Mouse (Mus musculus): ENCODE results near the gene Mdm1. TPM values are rescaled to one million over a fixed set of nuclear protein-coding genes. Genes with fewer than 3 reads are reported as not detected.
A peak's percentile ranks its signal among the peaks of the same experiment; 100 is the strongest.

Mdm1 gene
- 61.8 and 67.1 TPM in 2 replicates for polyA plus RNA-seq (2014; fragmentation: Nextera tagmentation; extraction: Ambion mirVana)

GRCm38 (mm10) chr10:118141018-118141883 lies at the start of gene Mdm1:
Mdm1 (plus strand) TSS chr10:118141811.
- ATAC-seq (replicated peaks; ENCODE audit: low FRiP score), result peak; percentile 100
- WGBS, result 6% methylated on average over 46 of the region's 47 CpGs
- Histone ChIP-seq H3K36me3 (ENCODE audit: control insufficient read depth, insufficient read depth, low read length) (no peaks in the 10 kb centered on the region; the same call in 1 of the 2 replicates), H3K4me1 (replicated peaks; ENCODE audit: control insufficient read depth, insufficient read depth, low read length) (no peaks in the 10 kb centered on the region; the same call in 1 of the 2 replicates), H3K27me3 (ENCODE audit: control insufficient read depth, insufficient read depth, low read length) (no peaks in the 10 kb centered on the region), H3K9me3 (ENCODE audit: control insufficient read depth, low read length) (no peaks in the 10 kb centered on the region), H3K9ac (ENCODE audit: low read length) (peak within 1 kb of the TSS; percentile 70), H3K4me2 (ENCODE audit: low read depth, low read length, severe bottlenecking) (peak within 1 kb of the TSS; percentile 62), H3K4me3 (ENCODE audit: low read depth, low read length) (peak within 1 kb of the TSS; percentile 80), H3K27ac (ENCODE audit: low read depth, low read length) (peak within 1 kb of the TSS; percentile 70)
- peak; percentile 99 for DNase-seq (ENCODE audit: low spot score)

DNA sequence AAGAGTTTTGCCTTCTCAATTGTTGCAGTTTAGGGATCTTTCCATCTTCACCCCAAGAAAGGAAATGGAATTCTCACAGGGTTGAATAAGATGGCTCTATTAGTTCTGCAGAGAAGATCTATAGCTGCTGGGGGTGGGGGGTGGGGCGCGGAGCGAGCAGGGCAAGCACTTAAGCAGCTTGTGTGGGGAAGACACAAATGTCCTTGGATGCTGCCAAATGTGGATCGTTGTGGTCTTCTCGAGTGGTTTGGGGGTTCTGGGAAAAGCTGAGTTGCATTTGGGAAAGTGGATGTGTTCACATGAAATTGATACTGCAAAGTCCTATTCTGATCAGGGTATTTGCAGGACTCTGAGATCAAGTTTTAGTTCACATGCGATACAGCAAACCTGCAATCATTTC lies 48.9 kb upstream of the Mdm1 start:
- no peak for ATAC-seq (replicated peaks; ENCODE audit: low FRiP score)
- Histone ChIP-seq H3K27me3 (ENCODE audit: control insufficient read depth, insufficient read depth, low read length) (no peaks in the 10 kb centered on the region), H3K9me3 (ENCODE audit: control insufficient read depth, low read length) (no peaks in the 10 kb centered on the region), H3K27ac (ENCODE audit: low read depth, low read length) (no peak overlapping the region), H3K9ac (ENCODE audit: low read length) (no peak overlapping the region), H3K36me3 (ENCODE audit: control insufficient read depth, insufficient read depth, low read length) (no peaks in the 10 kb centered on the region), H3K4me1 (replicated peaks; ENCODE audit: control insufficient read depth, insufficient read depth, low read length) (peaks cover 3% of the 10 kb centered on the region; the same call in 1 of the 2 replicates), H3K4me2 (ENCODE audit: low read depth, low read length, severe bottlenecking) (no peak overlapping the region), H3K4me3 (ENCODE audit: low read depth, low read length) (no peak overlapping the region)
- no peak for DNase-seq (ENCODE audit: low spot score)
- 90% methylated on average over 6 of the region's 6 CpGs for WGBS

DNA sequence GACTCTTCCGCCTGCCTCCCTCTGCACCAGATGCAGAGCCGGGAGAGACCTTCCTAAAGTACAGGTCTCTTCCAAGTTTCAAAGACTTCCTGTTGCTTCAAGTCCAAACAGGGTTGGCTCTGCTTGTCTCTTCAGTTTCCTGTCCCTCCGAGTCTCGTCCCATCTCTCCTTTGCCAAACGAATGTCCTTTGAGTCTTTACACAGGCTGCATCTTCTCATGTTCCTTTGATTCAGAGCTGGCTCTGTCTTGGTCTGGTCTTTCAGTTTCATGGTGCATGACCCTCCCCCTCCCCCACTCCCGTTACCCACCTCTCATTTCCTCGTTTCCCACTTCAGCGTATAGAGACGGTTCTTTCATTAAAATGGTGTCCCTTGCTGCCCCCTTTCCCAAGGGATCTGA lies 47.9 kb upstream of the Mdm1 start:
- H3K4me2 ChIP-seq (ENCODE audit: low read depth, low read length, severe bottlenecking), result no peak overlapping the region
- 74% methylated on average over 9 of the region's 9 CpGs for whole genome bisulfite sequencing
- no peaks in the 10 kb centered on the region for H3K36me3 ChIP-seq (ENCODE audit: control insufficient read depth, insufficient read depth, low read length)
- H3K4me3 ChIP-seq (ENCODE audit: low read depth, low read length), result no peak overlapping the region
- H3K27ac ChIP-seq (ENCODE audit: low read depth, low read length), result no peak overlapping the region
- no peaks in the 10 kb centered on the region for H3K27me3 ChIP-seq (ENCODE audit: control insufficient read depth, insufficient read depth, low read length)
- DNase-seq (ENCODE audit: low spot score) (no peak), ATAC-seq (replicated peaks; ENCODE audit: low FRiP score) (no peak)
- no peaks in the 10 kb centered on the region for H3K4me1 ChIP-seq (replicated peaks; ENCODE audit: control insufficient read depth, insufficient read depth, low read length)
- H3K9ac ChIP-seq (ENCODE audit: low read length), result no peak overlapping the region
- H3K9me3 ChIP-seq (ENCODE audit: control insufficient read depth, low read length), result no peaks in the 10 kb centered on the region

DNA sequence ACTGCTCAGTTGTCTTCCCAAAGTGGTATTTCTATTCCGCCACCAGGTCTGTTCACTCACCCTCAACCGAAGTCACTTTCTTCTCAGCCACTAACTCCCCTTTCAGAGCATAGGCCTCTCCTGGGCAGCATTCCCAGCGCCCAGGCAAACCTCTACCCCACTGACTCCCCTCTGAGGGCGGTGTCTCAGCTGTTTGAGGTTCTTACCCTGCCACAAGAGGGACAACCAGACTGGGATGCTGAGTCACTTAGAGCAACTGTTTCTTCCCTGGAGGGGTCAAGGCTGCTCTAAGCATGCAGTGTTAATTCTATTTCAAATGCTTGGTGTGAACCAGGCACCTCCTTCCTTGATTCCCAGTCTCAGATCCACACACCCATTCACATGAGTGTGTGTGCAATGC lies 46.8 kb upstream of the Mdm1 start:
- Histone ChIP-seq H3K4me3 (ENCODE audit: low read depth, low read length) (no peak overlapping the region), H3K4me1 (replicated peaks; ENCODE audit: control insufficient read depth, insufficient read depth, low read length) (no peaks in the 10 kb centered on the region), H3K9me3 (ENCODE audit: control insufficient read depth, low read length) (no peaks in the 10 kb centered on the region), H3K9ac (ENCODE audit: low read length) (no peak overlapping the region), H3K27ac (ENCODE audit: low read depth, low read length) (no peak overlapping the region), H3K4me2 (ENCODE audit: low read depth, low read length, severe bottlenecking) (no peak overlapping the region), H3K27me3 (ENCODE audit: control insufficient read depth, insufficient read depth, low read length) (no peaks in the 10 kb centered on the region), H3K36me3 (ENCODE audit: control insufficient read depth, insufficient read depth, low read length) (no peaks in the 10 kb centered on the region)
- ATAC-seq (replicated peaks; ENCODE audit: low FRiP score) (no peak), DNase-seq (ENCODE audit: low spot score) (peak; percentile 9)
- WGBS, result 88% methylated on average over 4 of the region's 4 CpGs

GRCm38 (mm10) chr10:118096223-118096622 lies 45.4 kb upstream of the Mdm1 start:
- DNase-seq (ENCODE audit: low spot score) (no peak), ATAC-seq (replicated peaks; ENCODE audit: low FRiP score) (no peak)
- Histone ChIP-seq H3K4me1 (replicated peaks; ENCODE audit: control insufficient read depth, insufficient read depth, low read length) (no peaks in the 10 kb centered on the region), H3K9me3 (ENCODE audit: control insufficient read depth, low read length) (no peaks in the 10 kb centered on the region), H3K27me3 (ENCODE audit: control insufficient read depth, insufficient read depth, low read length) (no peaks in the 10 kb centered on the region; the same call in 1 of the 2 replicates), H3K4me2 (ENCODE audit: low read depth, low read length, severe bottlenecking) (no peak overlapping the region), H3K36me3 (ENCODE audit: control insufficient read depth, insufficient read depth, low read length) (no peaks in the 10 kb centered on the region), H3K27ac (ENCODE audit: low read depth, low read length) (no peak overlapping the region), H3K9ac (ENCODE audit: low read length) (no peak overlapping the region), H3K4me3 (ENCODE audit: low read depth, low read length) (no peak overlapping the region)
- 84% methylated on average over 6 of the region's 6 CpGs for WGBS

- no peak overlapping the region for H3K9ac ChIP-seq (ENCODE audit: low read length)
- no peaks in the 10 kb centered on the region for H3K36me3 ChIP-seq (ENCODE audit: control insufficient read depth, insufficient read depth, low read length)
- H3K4me3 ChIP-seq (ENCODE audit: low read depth, low read length), result no peak overlapping the region
- ATAC-seq (replicated peaks; ENCODE audit: low FRiP score) (no peak), DNase-seq (ENCODE audit: low spot score) (no peak)
- WGBS, result 65% methylated on average over 3 of the region's 3 CpGs
- H3K4me2 ChIP-seq (ENCODE audit: low read depth, low read length, severe bottlenecking), result no peak overlapping the region
- H3K4me1 ChIP-seq (replicated peaks; ENCODE audit: control insufficient read depth, insufficient read depth, low read length), result no peaks in the 10 kb centered on the region
- H3K27ac ChIP-seq (ENCODE audit: low read depth, low read length), result no peak overlapping the region
- no peaks in the 10 kb centered on the region for H3K9me3 ChIP-seq (ENCODE audit: control insufficient read depth, low read length)
- no peaks in the 10 kb centered on the region; the same call in 1 of the 2 replicates for H3K27me3 ChIP-seq (ENCODE audit: control insufficient read depth, insufficient read depth, low read length)
Observed at GRCm38 (mm10) chr10:118097898-118098297, 43.7 kb upstream of the Mdm1 start.

DNA sequence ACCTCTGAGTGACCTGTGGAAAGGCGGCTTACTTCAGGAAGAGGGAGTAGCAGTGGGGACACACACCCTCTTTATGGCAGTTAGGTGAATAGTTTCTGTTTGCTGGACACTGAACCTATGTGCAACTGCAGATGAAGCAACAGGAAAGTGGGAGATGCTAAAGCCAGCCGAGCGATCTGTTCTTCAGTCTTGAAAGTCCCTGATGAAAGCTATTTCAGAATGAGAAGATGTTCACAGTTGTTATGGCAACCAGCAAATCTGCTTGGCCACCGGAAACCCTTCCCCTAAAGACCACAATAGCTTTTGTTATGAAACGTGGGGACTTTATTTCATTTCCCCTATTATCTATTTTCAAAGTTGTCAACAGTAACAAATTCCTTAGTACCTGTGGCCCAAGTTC lies 41.0 kb upstream of the Mdm1 start:
- H3K9ac ChIP-seq (ENCODE audit: low read length), result no peak overlapping the region
- no peaks in the 10 kb centered on the region for H3K36me3 ChIP-seq (ENCODE audit: control insufficient read depth, insufficient read depth, low read length)
- DNase-seq (ENCODE audit: low spot score), result no peak
- WGBS, result 65% methylated on average over 5 of the region's 5 CpGs
- no peak overlapping the region for H3K27ac ChIP-seq (ENCODE audit: low read depth, low read length)
- no peak for ATAC-seq (replicated peaks; ENCODE audit: low FRiP score)
- H3K4me2 ChIP-seq (ENCODE audit: low read depth, low read length, severe bottlenecking), result no peak overlapping the region
- no peaks in the 10 kb centered on the region; the same call in 1 of the 2 replicates for H3K27me3 ChIP-seq (ENCODE audit: control insufficient read depth, insufficient read depth, low read length)
- no peaks in the 10 kb centered on the region for H3K9me3 ChIP-seq (ENCODE audit: control insufficient read depth, low read length)
- 0 out of 2 replicates have a peak, but pooled peaks cover 4% of the 10 kb centered on the region for H3K4me1 ChIP-seq (replicated peaks; ENCODE audit: control insufficient read depth, insufficient read depth, low read length)
- no peak overlapping the region for H3K4me3 ChIP-seq (ENCODE audit: low read depth, low read length)

DNA sequence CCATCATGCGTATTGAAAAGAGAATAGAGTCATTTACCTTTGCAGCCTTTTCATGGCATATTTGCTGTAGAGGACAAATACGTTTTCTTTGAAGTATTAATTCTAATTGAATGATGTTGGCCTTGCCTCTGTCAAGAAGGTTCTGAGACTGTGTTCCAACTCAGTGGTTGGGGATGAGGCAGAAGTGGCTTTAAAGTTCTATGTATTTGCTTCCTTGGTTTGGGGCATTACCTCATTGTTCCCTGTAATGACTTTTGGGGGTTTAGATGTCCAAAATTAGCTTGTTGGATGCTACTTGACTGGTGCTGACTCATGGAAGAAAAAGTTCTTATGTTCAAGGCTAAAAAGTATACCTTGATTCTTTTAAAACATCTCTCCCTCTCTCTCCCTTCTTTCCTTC lies 40.6 kb upstream of the Mdm1 start:
- Histone ChIP-seq H3K4me2 (ENCODE audit: low read depth, low read length, severe bottlenecking) (no peak overlapping the region), H3K4me1 (replicated peaks; ENCODE audit: control insufficient read depth, insufficient read depth, low read length) (0 out of 2 replicates have a peak, but pooled peaks cover 4% of the 10 kb centered on the region), H3K4me3 (ENCODE audit: low read depth, low read length) (no peak overlapping the region), H3K27me3 (ENCODE audit: control insufficient read depth, insufficient read depth, low read length) (no peaks in the 10 kb centered on the region; the same call in 1 of the 2 replicates), H3K36me3 (ENCODE audit: control insufficient read depth, insufficient read depth, low read length) (no peaks in the 10 kb centered on the region), H3K27ac (ENCODE audit: low read depth, low read length) (no peak overlapping the region), H3K9ac (ENCODE audit: low read length) (no peak overlapping the region), H3K9me3 (ENCODE audit: control insufficient read depth, low read length) (no peaks in the 10 kb centered on the region)
- WGBS, result 83% methylated on average over 2 of the region's 2 CpGs
- DNase-seq (ENCODE audit: low spot score) (no peak), ATAC-seq (replicated peaks; ENCODE audit: low FRiP score) (no peak)
